Mouse (Mus musculus): Measurements from ENCODE around the gene Gm28539.

GRCm38 (mm10) chr16:18786652-18787051 lies 49.7 kb upstream of the Gm28539 start:
- TF ChIP-seq EP300 (IDR thresholded peaks at IDR 0.05; ENCODE audit: low read depth in 1 of 2, low read length in 2 of 2) (no peak), MXI1 (IDR thresholded peaks at IDR 0.05; ENCODE audit: low read depth, low read length) (no peak), UBTF (IDR thresholded peaks at IDR 0.05; ENCODE audit: borderline replicate concordance, insufficient read depth, low read depth, low read length) (no peak), GATA1 (IDR thresholded peaks at IDR 0.05; ENCODE audit: low read depth, low read length) (no peak), POLR2A (IDR thresholded peaks at IDR 0.05; ENCODE audit: control insufficient read depth in 1 of 2, insufficient read depth in 1 of 2, low read depth in 1 of 2, low read length in 2 of 2, poor library complexity in 1 of 2) (no peak), ZNF384 (IDR thresholded peaks at IDR 0.05; ENCODE audit: low read depth, low read length) (no peak), MYC (IDR thresholded peaks at IDR 0.05; ENCODE audit: low read depth, low read length) (no peak), JUND (IDR thresholded peaks at IDR 0.05; ENCODE audit: low read depth, low read length) (no peak), CHD2 (IDR thresholded peaks at IDR 0.05; ENCODE audit: low read length) (no peak), USF1 (IDR thresholded peaks at IDR 0.05; ENCODE audit: low read depth, low read length) (no peak), NELFE (IDR thresholded peaks at IDR 0.05; ENCODE audit: low read depth, low read length) (no peak), POLR2AphosphoS5 (IDR thresholded peaks at IDR 0.05; ENCODE audit: borderline replicate concordance, low read depth, low read length) (no peak), CTCF (IDR thresholded peaks at IDR 0.05 in 2 of 3, conservative IDR thresholded peaks at IDR 0.05 in 1 of 3; ENCODE audit: control insufficient read depth in 1 of 3, insufficient read depth in 1 of 3, low read depth in 2 of 3, low read length in 3 of 3, poor library complexity in 1 of 3, severe bottlenecking in 1 of 3) (no peak)
